Mouse (Mus musculus) ovary, postnatal 10 days (tissue): ENCODE measurements at regions not wholly inside any gene's neighbourhood (a gene's known extent, or its start where the extent isn't known, plus 50 kb on each side); places are given as distances from the start of the nearest gene placed in this dataset.
"Not testable (repeated sequence)": the region's sequence is repeated elsewhere in the genome, so short reads cannot be mapped to it uniquely, and the experiment has no call there.

Experiments used
- DNase-seq: peaks from one replicate; pipeline ENCODE4 v3.0.0; 2022; ENCODE audit warnings: low spot score

DNA sequence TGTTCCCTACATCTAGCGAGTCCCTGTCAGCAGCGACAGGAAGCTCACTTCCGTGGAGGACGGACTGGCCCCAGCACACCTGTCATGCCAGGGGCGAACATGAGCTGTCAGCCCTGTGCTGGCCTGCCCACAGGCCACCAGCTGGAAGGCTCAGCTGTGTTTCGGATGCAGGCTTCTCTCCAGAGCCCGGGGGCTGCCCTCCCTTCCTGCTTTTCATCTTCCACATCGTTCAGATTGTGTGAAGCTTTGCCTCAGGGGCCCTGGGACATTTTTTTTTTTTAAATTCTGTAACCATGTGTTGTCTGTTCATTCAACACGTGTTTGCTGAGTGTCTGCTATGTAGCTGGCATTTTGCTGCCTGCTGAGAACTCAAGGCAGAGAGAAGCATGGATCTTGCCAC is 167.2 kb downstream of the Csl start:
- DNase-seq: no peak

DNA sequence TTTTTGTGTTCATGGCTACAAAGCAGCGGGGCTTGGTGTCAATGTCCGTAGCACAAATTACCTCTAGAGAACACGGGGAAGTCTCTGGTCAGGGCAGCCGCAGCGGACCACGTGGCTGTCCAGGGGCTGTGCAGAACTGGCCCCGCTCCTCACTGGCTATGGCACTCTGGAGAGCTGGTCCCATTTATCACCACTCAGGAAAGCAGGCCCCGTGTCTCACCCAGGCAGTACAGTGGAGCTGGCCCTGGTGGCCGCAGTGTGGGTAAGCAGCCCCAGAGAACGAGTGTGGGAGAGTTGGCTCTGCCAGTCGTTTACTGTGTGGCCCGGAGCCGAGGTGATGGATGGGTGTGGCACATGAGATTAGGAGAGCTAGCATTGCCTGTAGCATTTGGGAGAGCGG is 163.8 kb downstream of the Csl start:
- DNase-seq: no peak

DNA sequence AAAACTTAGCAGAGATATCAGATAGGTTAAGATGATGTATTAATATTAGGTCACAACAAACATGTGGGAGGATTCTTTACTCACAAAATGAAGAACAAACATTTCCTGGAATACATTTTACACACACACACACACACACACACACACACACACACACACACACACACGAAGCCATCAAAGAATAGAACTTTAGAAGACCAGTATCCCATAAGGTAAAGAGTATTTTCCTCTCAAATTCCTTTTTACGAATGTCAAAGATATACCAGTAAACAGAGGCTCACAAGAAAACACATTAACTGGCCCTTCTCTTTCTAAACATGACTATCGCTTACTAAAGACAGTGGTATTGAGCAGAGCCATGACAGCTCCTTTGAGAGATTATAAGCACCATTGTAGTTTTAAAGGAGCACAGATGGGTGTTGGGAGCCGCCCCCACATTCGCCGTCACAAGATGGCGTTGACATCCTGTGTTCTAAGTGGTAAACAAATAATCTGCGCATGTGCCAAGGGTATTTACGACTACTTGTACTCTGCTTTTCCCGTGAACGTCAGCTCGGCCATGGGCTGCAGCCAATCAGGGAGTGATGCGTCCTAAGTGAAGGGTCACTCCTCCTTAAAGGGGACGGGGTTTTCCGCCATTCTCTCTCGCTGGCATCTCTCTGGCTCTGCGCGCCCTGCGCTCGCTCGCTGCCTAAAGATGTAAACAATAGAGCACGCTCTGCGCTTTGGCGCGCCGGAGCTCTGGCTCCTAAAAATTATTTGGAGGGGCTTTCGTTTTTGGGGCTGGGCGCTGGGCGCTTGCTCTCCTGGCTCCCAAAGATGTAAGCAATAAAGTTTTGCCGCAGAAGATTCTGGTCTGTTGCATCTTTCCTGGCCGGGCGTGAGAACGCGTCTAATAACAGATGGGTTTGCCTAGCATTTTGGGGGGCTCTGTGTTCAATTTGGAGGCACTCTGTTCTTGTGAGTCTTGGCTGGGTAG is 160.0 kb downstream of the Csl start:
- not testable (repeated sequence) for DNase-seq

DNA sequence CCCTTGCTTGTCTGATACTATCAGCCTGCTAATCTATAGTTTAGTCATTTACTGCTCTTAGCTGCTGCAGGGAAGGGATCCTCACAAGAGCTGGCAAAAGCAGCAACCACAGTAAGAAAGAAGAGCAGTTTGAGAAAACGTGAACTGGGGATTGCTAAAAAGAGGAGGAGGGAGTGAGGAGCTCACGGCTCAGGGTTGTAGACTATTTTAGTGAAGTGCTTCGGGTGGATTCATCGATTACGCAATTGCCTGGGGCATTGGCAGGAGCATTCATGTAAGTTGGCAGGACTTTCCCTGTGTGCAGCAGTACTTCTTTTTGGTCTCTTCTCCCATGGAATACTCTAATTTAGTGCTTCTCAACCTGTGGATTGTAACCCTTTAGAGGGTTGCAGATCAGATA is 157.1 kb downstream of the Csl start:
- no peak for DNase-seq

DNA sequence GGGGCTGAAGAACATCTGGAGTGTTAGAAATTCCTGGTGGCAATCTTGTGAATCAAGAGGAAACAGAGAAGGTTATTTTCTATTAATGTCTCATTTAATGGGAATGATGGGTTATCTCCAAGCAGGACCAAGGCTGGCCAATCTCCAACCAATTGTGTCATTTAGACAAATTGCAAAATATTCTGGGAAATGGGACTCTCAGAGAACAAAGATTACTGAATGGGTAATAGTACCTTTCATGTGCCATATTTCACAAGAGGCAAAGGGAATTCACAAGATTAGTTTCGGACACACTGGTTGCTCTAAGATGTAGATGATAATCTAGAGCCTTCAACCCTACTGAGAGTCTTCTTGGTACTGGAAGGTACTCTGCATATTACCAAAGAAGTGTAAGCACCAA is 155.3 kb downstream of the Csl start:
- DNase-seq: no peak

DNA sequence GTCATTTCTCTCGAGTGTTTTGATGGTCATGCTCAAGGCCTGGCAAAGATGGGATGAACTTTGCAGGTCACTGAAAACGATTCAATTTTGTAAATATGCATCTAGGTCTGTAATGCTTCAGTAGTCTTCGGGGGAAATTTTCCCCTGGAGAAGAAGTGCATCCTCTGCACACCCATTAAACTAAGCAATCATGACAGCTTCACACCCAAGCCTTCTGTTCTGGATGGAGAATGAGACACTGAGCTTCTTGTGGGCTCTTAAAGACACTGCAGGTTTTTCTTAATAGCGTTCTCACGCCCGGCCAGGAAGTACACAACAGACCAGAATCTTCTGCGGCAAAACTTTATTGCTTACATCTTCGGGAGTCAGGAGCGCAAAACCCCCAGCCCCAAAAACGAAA is 151.0 kb downstream of the Csl start:
- no peak for DNase-seq

DNA sequence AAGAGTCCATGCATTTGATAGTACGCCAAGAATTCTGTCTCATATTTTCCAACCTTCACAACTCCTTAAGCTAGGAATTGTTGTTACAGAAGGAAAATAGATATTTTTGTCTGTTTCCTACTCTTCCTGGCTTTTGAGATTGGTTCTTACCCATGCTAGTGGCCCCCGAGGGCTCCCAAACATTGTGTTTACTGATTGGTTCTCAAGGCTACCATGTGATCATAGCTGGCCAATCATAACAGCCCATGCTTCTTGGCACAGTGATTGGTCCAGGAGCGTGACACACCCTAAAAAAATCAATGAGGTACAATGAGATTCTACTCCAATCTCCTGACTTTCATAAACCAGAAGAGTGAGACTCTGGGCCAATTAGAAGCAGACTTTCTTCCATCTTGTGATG is 150.0 kb downstream of the Csl start:
- no peak for DNase-seq

DNA sequence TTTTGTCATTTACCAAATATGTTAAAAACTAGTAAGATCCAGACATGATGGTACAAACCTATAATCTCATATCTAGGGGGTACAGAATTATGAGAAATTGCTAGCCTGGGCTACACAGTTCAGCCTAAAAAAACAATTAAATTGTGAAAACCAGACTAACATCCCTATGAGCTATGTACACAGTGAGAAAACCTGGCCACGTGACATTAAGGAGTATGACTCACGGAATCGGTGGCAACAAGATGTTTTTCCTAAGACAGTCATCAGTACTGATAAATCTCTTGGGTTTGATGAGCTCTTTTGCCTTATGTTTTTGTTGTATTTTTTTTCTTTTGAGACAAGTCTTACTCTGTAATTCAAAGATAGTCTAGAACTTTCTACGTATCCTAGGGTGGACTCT is 148.6 kb downstream of the Csl start:
- DNase-seq: no peak

DNA sequence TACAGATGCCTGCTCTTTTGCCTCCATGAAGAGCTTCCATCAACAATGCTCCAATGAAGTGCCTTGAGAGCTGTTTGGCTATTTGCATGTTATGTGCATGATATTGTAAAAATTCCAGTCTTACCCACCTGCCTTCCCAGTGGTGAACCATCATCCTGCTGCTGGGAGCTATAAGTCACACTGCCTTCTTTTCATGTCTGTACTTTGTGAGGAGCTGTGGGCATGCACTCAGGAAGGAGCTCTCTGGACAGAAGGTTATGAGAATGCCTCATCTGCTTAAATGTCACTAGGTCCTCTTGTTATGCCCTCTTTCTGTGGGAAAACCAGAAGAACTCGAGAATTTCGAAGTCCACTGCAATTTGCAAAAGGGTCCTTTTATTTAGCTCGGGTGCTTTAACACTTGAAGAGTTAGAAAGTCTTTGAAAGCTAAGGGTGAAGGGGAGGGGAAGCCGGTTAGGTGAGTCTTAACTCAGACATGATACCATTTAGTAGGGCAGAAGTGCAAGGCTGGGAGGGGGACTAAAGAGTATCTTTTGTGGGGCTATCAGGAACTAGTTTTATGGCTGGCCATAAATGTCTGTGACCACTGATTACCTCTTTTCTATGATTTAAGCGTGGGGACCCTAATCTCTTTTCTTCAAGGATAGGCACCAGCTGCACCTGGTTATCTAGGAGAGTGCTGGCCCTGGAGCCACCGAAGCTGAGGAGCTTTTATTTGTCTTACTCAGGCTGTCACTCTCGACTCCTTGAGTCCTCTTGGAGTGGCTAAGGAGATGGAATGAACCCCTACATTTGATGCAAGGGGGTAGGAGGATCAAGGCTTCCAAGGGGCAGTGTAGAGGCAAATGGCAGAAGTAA is 144.8 kb downstream of the Csl start:
- no peak for DNase-seq

DNA sequence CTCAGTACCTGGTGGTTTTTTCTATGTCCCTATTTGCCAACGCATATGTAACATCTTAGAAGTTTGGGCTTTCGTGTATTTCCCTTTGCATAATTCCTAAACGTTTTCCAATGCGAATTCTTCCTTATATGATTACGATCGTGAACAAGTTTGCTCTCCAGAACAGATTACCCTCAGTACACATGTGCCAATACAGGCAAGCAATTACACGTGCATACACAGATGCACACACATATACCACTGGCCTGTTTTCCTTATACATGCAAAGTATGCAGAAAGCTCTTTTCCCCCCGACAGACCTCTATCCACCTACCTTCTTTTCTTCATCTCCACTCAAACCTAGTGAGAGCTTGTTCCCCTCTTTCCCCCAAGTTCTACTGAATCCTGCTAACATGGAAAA is 144.1 kb downstream of the Csl start:
- no peak for DNase-seq

DNA sequence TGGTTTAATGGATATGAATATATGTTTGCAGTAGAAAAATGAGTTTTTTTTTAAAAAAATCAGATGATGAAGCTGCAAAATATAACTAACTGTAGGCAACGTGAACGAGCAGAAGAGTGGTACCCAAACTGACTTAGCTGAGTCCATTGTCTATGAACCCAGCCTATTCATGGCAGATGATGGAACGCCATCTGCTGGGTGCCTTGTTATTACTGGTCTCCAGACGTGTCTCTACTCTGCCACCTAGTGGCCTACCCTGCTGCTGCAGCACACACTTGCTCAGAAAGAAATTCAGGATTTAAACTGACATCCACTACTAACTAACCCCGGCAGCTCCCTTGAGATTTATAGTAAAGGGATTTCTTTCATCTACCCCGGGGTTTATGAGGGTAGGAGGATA is 143.7 kb downstream of the Csl start:
- peak; percentile 58 for DNase-seq

DNA sequence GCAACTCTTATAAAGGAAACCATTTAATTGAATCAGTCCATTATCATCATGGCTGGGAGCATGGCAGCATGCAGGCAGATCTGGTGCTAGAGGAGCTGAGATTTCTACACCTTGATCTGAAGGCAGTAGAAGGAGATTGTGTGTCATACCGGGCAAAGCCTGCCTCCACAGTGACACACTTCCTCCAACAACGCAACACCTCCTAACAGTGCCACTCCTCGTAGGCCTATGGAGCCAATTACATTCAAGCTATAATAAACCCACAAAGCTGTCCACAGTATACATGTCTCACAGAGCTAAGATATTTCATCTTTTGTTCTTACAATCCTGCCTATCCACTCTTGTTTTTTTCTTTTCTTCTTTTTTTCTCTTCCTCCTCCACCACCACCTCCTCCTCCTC is 141.8 kb downstream of the Csl start:
- no peak for DNase-seq

DNA sequence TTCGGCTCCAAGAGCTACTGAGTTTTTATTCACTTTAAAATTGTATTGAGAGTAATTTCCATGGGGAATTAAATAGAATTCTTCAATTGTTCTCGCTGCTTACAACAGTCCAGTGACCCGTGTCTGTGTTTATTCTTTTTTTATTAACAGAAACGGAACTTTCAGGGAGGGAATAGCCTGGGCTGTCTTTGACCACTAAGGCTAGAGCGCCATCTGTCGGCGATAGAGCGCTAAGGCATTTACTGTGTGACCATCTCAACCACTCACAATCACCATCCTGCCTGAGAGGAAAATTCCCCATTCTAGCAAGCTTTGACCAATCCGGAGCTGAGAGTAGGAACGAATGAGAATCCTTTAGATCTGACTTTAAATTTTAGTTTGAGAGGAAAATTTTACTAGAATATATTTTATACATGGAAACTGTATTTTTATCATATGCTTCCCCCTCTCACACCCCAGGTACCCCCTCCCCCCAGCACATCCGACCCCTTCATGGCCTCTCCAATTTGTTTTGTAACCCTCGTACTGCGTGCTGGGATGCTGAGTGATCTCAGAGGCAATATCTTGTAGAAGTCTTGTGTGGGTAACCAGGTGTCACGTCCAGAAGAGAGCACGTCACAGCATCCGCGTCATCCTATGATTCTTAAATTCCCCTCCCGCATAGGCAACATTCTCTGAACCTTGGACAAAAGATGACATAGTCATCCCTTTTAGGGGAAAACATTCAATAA is 139.9 kb downstream of the Csl start:
- DNase-seq: no peak

DNA sequence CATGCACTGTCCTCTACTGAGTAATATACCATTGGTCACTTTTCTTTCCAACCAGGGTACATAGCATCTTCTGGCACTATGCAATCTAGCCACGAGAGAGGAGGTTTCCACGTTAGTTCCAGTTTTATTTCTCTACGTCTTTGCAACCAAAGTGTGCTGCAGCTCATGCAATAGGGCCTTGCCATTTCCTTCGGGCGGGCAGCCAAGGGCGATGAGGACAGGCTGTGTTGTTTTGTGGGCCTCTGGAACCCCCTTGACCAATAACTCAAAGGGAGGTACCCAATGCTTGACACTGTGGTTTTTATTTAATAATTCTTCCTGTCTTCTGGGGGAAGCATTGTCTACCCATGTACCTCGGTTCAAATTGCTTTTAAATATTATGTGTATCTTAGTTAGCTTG is 139.0 kb downstream of the Csl start:
- no peak for DNase-seq

DNA sequence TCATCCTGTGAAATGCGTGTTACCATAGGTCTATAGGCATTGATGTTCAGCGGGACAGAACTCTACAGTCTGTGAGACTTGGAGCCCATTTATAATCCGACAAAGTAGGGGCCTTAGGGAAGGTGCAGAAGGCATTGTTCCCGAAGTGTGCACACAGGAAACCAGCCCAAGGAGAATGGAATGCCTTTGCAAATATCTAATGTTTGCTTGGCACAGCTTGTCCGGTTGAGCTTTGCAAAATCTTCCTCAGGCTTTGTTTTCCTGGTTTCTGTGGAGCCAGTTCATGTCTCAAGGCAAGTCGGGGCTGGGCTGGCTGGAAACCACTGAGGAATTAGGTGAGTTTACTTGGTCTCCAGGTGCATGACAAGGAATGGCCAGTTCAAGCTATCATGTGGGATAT is 132.1 kb downstream of the Csl start:
- DNase-seq: no peak

DNA sequence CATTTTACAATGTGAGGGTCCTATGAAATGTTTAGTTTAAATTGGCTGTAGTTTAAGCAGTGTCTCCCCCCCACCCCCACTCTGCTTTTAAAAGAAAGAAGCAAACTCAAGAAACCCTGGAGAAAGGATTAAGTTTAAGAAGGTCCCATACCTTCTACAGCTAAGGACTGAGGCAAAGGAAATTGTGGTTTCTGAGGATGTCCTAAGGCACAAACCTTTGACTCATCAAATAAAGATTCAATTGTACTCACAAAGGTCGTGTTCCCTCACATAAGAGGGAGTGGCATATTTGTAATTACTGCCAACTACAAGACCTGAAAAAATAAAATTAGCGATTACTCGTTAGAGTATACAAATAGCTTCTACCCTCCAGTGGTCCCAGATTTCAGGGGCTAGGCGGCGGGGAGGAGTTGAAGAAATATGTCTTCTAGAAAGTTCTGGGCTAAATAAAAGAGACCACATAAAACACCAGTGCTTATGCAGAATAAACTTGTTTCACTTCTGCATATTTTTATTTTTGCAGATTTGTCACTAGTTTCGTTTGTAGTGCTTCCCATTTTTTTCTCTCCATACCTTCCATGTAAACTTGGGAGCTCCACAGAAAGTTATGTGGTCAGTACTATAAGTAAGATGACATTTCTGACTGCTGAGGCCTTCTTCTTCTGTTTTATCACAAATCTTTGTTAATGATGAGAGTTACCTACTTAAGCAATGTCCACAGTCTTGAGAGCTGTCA is 127.0 kb downstream of the Csl start:
- no peak for DNase-seq

DNA sequence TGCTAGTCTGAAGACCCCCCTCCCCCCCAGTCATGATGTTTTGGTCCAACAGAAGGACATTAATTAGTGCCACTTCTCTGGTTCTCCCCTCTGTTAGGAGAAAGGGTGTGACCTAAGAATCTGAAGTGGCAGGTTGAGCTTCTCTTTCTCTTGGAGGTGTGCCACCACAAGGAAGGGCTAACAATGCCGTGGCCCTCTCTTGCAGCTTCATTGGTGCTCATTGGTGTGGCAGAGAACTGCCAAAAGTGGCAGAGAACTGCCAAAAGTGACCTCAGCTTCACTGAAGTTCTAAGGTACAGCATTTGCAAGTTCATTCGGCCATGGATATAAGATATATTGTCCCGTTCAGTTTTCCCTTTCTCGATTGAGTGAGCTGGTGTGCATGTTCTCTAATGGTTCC is 123.7 kb downstream of the Csl start:
- DNase-seq: no peak

DNA sequence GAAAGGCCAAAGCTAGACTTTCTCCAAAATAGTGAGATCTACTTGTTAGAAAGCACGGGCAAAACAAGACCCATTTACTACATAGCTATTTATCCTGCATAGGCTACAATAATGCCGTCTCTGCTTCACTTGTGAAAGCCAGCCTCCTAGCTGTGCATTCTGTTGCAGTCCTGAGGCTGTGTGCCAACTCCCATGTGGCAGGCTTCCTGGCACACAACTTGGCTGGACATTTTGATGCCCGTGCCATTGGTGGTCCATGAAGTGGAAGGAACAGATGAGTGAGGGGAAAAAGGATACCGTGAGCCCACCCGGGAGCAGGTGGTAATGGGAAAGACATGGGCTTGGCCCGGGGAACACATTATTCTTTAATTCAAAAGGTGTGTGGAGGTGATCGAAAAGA is 120.4 kb downstream of the Csl start:
- DNase-seq: no peak

DNA sequence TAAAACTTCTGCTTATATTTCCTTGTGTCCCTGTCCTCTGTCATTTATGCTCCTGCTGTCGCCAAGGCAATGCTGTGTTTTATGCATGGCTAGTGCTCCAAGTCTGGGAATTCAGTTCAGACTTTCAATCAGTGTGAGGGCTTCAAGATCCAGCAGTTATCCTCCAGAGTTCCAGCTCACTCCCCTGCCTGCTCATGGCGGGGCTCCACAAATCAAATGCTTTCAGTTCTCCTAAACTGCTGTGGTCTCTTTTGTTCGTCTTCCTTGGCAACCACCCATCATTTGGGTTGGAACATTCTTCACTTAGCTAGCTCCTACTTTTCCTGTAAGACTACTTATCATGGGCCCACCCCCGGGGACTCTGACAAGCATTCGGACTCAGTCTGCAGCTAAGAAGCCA is 120.0 kb downstream of the Csl start:
- DNase-seq: no peak

DNA sequence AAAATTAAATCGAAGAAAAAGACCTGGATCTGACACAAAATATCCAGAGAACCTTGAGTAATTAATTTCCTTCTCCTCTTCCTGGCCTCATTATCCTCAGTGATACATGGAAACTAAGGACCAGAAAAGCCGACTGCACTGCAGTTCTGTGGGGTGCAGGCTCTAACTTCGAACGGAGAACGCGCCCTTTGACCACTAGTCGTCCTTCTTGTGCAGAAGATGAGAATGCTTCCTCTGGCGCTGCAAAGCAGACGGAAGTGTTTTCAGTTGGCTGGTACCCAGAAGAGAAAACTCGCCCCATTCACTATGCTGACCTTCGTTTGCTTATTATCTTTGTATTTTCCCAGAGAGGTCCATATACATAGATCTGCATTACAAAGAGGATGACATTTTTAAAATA is 117.7 kb downstream of the Csl start:
- DNase-seq: peak; percentile 27

DNA sequence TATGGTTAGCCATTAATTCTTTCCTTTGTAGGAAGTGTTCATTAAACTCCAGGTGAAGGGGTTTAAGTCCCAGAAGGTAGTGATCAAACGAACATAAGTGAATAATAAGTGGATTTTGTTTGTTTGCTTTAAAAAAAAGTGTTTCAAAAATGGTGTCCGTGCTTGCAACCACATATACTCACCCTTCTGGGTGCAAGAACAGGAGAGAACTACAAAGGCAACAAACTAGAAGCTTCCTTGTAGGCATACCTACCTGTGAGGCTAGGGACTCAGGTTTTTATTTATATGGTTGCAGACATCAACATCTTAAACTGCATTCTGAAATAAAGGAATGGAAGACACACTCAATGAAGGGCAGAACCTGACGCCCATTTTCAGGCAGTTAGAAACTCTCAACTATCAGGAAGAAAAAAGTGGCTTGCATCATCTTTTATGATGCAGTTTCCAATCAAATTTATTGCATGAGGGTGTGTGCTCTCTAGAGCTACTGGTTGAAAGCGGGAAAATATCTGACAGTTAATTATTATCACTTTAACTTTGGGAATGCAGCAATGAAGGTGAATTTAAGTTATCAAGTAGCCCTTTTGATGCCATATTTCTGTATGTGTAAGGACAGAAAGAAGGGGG is 117.1 kb downstream of the Csl start:
- no peak for DNase-seq
